Mouse (Mus musculus) retina, adult 2 months (tissue): Measurements from ENCODE around the gene Ndufaf3.

Experiments
- DNase-seq: peaks from one replicate; pipeline ENCODE4 v3.0.0-alpha.2; 2012; ENCODE audit warnings: low read depth, low spot score

Gene Ndufaf3

DNA sequence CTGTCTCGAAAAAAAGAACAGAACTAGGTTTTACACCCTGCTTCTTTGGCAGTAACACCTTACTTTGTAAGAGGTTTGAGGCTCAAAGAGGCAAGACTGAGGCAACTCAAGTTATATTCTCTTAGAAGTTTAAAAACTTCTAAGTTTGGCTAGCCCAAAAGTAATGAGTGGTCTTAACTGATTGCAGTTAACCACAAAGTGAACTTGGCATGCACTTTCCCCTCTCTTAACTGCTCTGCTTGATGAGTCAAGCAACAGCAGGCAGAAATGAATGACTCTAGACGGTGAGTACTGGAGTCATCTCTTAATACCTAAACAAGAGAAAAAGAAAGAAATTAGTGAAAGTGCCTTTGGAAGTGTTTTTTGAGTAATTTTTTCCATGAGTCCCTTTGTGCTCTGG lies 45.6 kb downstream of the Ndufaf3 start:
- no peak for DNase-seq

DNA sequence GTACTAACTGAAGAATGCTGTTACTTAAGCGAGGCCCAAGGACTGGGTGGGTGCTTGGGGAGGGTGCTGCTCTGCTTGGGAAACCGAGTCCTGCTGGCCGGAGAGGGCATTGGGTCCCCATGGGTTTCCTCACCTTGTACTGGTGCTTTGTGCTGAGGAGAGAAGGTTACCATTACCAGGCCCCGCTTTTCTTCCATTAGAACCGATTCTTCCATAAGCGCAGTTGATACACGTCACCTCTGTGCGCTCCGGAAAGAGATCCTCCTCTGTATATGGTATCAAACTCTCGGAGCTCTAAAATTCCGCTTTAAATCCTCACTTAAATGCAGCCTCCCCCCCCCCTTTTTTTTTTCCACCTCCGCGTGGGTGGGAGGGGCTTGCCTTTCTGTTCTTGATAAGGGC lies 49.3 kb downstream of the Ndufaf3 start:
- no peak for DNase-seq

DNA sequence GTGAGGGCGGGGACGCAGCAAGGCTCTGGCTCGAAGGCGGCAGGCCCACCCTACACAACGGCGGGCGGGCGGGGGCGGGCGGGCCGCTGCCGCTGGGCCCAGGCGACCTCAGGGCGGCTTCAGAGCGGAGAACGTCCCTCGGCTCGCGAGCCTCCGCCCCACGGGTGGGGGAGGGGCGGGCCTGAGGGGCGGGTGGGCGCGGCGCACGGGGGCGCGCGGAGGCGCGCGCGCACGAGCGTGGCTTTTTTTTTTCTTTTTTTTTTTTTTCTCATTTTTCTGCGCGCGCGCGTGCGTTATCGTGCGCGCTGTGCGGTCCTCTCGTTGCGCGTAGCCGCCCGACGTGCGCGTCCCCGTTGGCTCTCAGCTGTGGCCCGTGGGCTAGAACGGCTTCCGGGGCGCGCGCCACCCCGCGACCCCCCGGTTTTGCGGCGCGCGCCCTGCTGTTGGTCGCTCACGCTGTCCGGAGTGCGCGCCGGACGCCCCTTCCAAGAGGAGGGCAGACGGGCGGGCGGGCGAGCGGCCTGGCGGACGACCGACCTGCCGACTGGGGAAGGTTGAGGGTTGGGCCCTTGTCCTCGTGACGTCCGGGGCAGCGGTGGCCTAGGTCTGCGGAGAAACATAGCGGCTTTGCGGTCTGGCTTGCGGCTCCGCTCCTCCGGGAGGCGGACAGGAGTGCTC lies 49.8 kb downstream of the Ndufaf3 start:
- peak; percentile 38 for DNase-seq

DNA sequence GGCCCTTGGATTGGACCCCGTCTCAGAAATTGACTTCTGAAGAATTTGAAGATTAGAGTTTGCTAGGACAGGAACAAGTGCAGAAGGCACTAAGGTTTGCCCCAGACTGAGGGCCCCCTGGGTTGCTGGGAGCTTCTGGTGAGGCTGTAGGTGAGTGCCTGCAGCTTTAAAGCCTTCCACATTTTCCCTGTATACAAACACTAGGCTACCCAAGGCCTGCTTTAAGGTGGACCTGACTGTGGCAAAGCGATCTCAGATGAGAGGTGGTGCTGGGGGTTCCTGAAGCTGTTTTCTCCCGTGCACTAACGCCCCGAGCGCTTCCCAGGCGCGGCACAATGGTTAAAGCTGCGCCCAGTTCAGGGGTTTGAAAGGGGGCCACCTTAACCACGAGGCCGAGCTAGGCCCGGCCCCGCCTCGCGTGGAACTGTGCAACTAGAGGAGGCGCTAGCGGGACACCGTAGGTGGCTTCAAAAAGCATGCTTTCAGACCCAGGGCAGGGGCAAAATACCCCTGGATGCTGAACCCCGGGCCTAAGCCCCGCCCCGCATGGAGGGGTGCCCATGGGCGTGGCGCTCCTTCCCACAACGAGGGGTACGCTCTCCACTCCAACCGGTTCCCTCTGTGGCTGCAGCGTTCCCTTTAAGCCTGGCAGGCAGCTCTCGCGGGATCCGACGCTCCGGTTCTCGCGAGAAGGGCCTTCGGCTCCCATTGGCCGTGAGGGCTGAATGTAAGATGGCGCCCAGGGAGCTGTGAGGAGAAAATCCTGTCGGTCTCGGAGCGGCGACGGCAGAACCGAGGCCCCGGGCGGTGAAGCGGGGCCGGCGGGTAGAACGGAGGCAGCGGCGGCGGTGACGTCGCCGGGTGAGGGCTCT lies 50.6 kb downstream of the Ndufaf3 start, which contains the start of gene Qrich1:
TSS of gene Qrich1 (plus strand) at position 427 of the 872 bp plus-strand sequence.
- peak; percentile 92 for DNase-seq
